Mouse (Mus musculus): ENCODE data around the gene Hunk.

The Hunk gene

GRCm38 (mm10) chr16:90435231-90435630 lies 49.4 kb downstream of the Hunk start:
- no peak for DNase-seq (ENCODE audit: low read depth, low spot score)

DNA sequence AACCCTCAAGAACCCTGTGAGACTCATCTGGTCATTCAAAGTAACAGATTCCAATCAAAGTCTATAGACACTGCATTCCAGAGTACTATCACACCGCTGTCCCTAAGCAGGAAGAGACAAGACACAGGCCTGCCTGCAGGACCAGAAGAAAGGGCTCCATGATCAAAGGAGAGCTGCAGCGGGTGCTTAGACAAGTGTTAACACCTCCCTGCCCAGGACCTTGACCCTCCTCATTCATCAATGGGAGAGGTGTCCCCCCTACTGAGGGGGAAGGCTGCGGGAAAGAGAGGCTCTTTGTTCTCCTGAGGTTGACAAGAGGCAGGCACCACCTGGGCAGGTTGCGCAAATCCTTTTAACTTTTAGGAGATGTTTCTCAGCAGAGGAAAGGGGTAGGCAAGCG lies 51.5 kb downstream of the Hunk start:
- no peak for DNase-seq (ENCODE audit: low read depth, low spot score)

- DNase-seq (ENCODE audit: low read depth, low spot score) = no peak
These were observed 53.7 kb downstream of the Hunk start for GRCm38 (mm10) chr16:90439493-90439892.

- no peak for DNase-seq (ENCODE audit: low read depth, low spot score)
These were observed 54.8 kb downstream of the Hunk start for GRCm38 (mm10) chr16:90440654-90441053.

GRCm38 (mm10) chr16:90442991-90443390 lies 57.2 kb downstream of the Hunk start:
- DNase-seq (ENCODE audit: low read depth, low spot score) = no peak

DNA sequence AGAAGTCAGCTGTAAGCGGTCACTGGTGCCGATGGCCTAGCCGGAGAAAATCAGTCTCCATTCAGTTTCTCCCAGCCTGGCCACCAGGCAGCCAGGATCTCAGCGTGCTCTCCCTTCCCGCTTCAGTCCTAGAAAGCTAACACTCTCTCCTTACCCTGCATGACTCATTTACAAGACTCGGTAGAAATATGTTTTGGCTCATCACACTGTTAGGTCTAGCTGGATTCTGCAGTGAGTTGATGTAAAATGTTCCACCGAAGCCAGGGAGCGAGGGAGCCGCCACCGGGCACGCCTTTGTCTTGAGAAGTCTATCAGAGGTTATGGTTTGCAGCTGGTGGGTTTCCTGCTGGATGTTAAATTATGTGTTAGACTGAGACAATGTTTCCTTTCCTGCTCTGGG lies 67.4 kb downstream of the Hunk start:
- DNase-seq (ENCODE audit: low read depth, low spot score) = no peak

GRCm38 (mm10) chr16:90456495-90457125 lies 70.8 kb downstream of the Hunk start:
- no peak for DNase-seq (ENCODE audit: low read depth, low spot score)

DNA sequence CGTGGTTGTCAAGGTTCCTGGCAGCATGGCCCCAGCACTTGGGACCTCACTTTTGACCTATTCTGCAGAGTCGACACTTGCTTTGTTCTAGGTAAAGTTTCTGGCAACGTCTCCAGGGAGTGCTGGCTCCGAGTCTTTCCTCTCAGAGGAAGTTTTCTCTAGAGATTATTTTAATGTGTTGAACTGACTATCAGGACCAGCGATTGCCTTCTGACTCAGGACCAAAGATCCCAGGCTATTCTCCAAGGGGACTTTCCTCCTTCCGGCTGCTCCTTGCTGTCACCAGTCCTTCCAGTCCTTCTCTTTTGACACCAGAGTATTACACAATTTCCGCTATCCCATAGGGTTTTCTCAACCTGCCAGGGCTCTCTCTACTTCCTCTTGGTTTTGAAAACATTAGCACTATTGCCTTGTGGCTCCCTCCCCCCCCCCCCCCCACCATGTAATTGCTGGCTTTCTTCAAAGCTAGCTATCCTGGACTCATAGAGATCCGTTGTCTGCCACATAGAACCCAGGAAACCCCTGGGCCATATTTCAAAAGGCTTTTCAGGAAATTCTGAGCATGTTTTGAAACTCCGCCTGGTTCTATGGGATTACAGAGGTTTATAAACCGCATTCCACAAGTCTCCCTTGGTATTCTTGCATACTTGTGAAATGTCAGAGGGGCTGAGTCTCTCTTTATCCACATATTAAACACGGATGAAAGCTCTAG lies 73.2 kb downstream of the Hunk start:
- DNase-seq (ENCODE audit: low read depth, low spot score) = no peak

- DNase-seq (ENCODE audit: low read depth, low spot score) = no peak
These were observed 75.6 kb downstream of the Hunk start for GRCm38 (mm10) chr16:90461304-90461905.

- no peak for DNase-seq (ENCODE audit: low read depth, low spot score)
These were observed 77.0 kb downstream of the Hunk start for GRCm38 (mm10) chr16:90462728-90463275.

DNA sequence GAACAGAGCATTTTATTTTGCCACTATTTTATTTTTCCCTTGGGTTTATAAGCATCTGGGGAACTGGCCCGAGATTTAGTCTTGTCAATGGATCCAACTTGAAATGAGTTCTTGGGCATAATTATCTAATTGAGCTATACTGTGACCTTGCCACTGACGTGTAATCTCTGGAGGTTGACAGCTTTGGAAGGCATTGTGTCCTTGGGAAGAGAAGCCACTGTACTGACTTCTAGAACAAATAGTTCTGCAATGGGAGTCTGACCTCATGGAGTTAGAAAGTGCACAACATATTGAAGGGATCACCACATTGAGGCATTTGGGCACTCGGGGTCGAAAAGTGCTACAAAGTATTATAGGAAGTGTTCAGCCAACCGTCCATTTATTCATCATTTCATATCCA lies 79.3 kb downstream of the Hunk start:
- no peak for DNase-seq (ENCODE audit: low read depth, low spot score)

DNA sequence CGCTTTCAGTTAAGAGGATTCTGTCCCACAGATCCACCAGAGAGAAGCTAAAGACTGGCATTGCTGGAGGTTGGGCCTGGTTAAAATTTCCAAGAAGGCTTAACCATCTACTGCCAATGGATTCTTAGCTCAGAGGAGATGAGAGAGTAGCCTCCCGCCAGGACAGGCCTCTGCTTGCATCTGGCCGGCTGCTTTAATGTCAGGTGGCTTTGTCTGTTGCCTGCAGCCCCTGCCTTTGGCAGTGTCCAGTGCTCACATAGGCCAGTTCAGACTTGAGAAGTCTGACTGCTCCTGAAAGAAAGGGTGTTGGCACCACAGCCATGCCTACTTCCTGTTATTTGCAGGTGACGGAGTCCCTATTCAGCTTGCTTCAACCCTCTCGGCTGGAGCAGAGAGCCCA lies 82.5 kb downstream of the Hunk start:
- no peak for DNase-seq (ENCODE audit: low read depth, low spot score)

DNA sequence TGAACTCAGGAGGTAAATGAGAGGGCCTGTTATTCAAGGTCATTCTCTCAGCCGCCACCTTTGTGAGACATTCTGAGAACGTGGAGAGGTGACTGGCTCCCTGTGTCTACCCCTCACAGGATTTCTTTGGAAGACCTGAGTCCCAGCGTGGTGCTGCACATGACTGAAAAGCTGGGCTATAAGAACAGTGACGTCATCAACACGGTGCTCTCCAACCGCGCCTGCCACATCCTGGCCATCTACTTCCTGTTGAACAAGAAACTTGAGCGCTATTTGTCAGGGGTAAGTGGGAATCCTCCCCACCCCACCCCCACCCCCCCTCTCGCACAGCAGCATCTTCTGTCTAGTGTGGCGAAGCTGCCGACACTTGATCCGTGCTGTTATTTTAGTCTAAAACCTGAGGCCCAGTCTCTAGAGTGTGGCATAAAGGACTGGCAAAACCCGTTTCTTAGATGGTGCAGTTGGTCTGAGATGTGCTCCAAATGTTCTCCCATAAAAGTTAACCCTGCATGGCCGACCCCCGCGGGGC lies 90.0 kb downstream of the Hunk start:
- no peak for DNase-seq (ENCODE audit: low read depth, low spot score)

DNA sequence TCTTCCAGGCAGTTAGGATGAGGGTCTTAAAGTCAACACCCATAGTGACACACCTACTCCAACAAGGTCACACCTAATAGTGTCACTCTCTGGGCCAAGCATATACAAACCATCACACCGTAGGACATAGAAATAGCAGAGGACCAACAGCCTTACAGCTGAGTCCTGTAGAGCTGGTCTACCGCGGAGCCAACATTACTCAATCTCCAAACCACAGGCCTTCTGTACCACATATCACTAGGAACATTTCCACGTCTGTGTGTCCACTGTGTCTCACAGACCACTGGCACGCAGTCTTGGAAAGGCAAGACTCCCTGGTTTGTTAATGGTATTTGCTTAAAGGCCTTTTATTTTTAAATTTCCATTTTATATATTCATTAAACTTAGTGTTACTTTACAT lies 95.8 kb downstream of the Hunk start:
- no peak for DNase-seq (ENCODE audit: low read depth, low spot score)

DNA sequence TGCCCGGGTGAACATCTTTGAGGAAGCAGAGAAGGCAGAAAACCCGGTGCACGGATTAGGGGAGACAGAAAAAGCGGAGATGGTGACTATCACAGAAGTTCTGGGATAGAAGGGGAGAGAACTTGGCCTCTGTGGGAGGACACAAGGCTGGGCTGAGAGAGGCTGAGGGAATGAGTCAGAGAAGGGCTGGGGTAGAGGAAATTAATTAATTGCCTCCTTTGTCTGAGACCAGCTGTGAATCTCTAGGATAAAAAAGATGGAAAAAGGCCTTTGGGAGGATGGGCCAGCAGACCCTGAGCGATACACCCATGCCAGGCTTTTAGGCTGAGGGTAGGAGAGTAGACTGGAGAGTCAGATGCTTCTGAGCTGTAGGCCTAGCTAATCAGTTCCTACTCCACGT lies 97.5 kb downstream of the Hunk start:
- no peak for DNase-seq (ENCODE audit: low read depth, low spot score)

DNA sequence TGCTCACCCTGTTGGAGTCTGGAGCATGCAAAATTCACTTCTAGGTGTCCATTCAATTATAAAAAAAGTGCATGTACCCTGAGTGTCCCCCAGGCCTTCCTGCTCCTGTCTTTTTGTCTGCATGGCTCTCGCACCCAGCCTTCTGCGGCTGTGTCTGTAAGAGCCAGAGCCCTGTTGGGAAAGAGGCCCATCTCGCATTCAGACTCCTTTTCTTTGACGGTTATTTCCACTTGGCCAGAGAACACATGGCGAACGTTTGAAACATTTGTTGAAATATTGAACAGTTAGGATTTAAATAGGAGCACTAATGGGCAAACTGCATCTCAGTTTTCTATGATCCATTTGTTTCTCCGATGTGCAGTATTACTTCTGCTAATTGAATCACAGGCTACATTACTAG lies 99.3 kb downstream of the Hunk start:
- DNase-seq (ENCODE audit: low read depth, low spot score) = no peak

GRCm38 (mm10) chr16:90485599-90485998 lies 99.8 kb downstream of the Hunk start:
- DNase-seq (ENCODE audit: low read depth, low spot score) = no peak

GRCm38 (mm10) chr16:90490066-90490465 lies 104.3 kb downstream of the Hunk start:
- no peak for DNase-seq (ENCODE audit: low read depth, low spot score)

DNA sequence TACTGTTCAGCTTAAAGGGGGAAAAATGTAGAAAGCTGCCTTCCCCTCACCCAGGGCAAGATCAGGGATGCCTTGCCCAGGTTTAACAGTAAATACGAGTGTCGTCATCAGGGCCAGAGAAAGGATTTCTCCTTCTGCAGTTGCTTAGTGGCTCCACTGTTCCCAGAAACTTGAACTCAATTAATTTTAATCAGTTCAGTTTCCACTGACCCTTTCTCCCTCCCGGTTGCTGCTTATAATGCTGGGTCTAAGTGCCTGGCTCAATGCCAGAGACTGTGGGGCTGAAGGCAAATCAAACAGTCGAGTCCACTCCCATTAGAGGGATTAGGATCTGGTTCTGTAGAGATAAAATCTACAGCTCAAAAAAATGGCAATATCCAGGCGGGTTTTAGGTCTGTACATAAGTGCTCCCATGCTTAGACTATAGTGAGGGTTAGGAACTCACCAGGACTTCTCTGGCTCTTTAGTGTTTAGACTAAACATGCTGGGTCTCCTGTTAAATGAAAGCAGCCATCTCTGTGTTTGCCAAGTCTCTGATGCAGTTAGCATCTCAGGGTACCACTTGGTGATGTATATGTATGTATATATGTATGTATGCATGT lies 106.2 kb downstream of the Hunk start:
- DNase-seq (ENCODE audit: low read depth, low spot score) = no peak

- no peak for DNase-seq (ENCODE audit: low read depth, low spot score)
These were observed 111.1 kb downstream of the Hunk start for GRCm38 (mm10) chr16:90496930-90497329.

- DNase-seq (ENCODE audit: low read depth, low spot score) = no peak
These were observed 112.1 kb downstream of the Hunk start for GRCm38 (mm10) chr16:90497749-90498464.

DNA sequence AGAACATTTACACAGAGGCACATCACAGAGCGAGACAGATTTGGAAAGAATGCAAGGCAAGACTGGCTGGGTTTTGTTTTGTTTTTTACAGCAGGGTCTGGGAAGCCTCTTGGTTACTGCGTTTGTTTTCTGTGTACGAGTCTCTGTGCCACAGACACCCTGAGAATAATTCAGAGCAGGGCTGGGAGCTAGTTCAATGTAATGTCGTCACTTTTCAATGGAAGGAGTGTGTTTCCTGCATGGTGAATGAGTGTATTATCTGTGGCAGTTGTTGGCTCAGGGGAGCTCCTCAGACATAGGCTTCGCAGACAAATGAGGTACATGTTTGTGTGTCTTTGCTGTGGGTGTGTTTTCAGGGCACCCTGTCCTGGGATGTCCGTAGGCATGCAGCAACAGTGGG lies 115.0 kb downstream of the Hunk start:
- DNase-seq (ENCODE audit: low read depth, low spot score) = no peak

All from c-Kit-negative CD71-positive TER-119-positive erythroid progenitor cells, embryonic 14.5 days (primary cell).